In the genomic region with DNA sequence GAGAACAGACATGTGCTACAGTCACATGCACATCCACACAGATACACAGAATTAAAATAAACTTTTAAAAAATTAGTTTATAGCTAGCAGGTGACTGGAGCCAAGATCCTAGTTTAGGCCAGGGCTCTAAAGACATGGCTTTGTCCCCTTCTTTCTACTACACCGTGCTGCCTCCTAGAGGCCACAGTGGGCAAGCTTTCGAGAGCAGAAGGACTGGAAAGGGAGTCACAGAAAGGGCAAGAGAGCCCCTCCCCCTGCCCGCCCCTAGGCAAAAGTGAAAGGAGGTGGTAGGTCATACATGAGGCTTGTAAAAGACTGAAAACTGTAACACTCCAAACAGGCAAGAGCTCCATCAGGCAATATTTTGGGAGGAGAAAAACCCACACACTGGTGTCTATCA, we compare ENCODE assay signal across 16 mouse cellular contexts. TPM values are rescaled to one million over a fixed set of nuclear protein-coding genes. Genes with fewer than 3 reads are reported as not detected.
A peak's percentile ranks its signal among the peaks of the same experiment; 100 is the strongest.
DNase-seq lines count a peak whose midpoint lies in the region; ATAC-seq and TF ChIP-seq lines count a peak whose summit lies in the region.
"Had no signal": no experiment of that assay in that cellular context is flagged by ENCODE, and none has a peak within 500 bp of the region (broad histone marks: within the 10 kb centered on the region; RNA-seq: fewer than 3 reads in every experiment).

No protein-coding gene starts in this region.

- intact Hi-C loops in heart, adult 2 months (cut with DNase I), result no loop called here

- TF ChIP-seq EP300 in heart, adult 2 months (IDR thresholded peaks at IDR 0.05; ENCODE audit: insufficient read depth, low read depth, low read length), result no peak
- TF ChIP-seq EP300 in liver, postnatal 0 days (IDR thresholded peaks at IDR 0.05; ENCODE audit: low read depth), result no peak

- H3K4me1 ChIP-seq in heart, adult 2 months (ENCODE audit: control insufficient read depth, insufficient read depth, low read length), result no peaks in the 10 kb centered on the region
- no peaks in the 10 kb centered on the region for H3K4me1 ChIP-seq in liver, postnatal 0 days (ENCODE audit: insufficient read depth)
- peaks cover 4% of the 10 kb centered on the region; the same call in 1 of the 2 replicates for H3K4me1 ChIP-seq in midbrain, embryonic 11.5 days (ENCODE audit: control insufficient read depth, insufficient read depth, low read length)

- no peak overlapping the region for H3K27ac ChIP-seq in heart, adult 2 months
- H3K27ac ChIP-seq in liver, postnatal 0 days (ENCODE audit: low read depth), result no peak overlapping the region
- no peak overlapping the region for H3K27ac ChIP-seq in midbrain, embryonic 11.5 days (ENCODE audit: low read depth, low read length)
- H3K27ac ChIP-seq: heart, embryonic 10.5 days; limb, embryonic 10.5 days; neural tube, embryonic 13.5 days had no signal

- no peaks in the 10 kb centered on the region for H3K27me3 ChIP-seq in heart, adult 2 months (ENCODE audit: control insufficient read depth, insufficient read depth, low read length)
- H3K27me3 ChIP-seq in liver, postnatal 0 days (ENCODE audit: insufficient read depth, low read length), result no peaks in the 10 kb centered on the region
- no peaks in the 10 kb centered on the region for H3K27me3 ChIP-seq in midbrain, embryonic 11.5 days (ENCODE audit: control insufficient read depth, insufficient read depth, low read length)

- no peak for DNase-seq in heart, adult 2 months
- no peak for DNase-seq in heart, adult 8-10 months (ENCODE audit: low spot score)
- DNase-seq in liver, postnatal 0 days, result no peak
- DNase-seq in liver, result no peak
- DNase-seq in A20 (ENCODE audit: low read depth, low spot score), result peak; percentile 64
- DNase-seq in R1 (ENCODE audit: low read depth, low spot score), result peak; percentile 86
- no peak for DNase-seq in midbrain, embryonic 11.5 days (ENCODE audit: low spot score, missing footprints)
- DNase-seq in gastrocnemius, postnatal 25 days, result no peak
- DNase-seq: cerebellum, adult 18-20 months; retina, postnatal 1 day had no signal

- no peaks in the 10 kb centered on the region for H3K79me2 ChIP-seq in heart, adult 2 months (replicated peaks; ENCODE audit: control insufficient read depth, insufficient read depth, low read length)

- TF ChIP-seq CTCF in heart, adult 2 months (IDR thresholded peaks at IDR 0.05), result peak; percentile 32
- TF ChIP-seq CTCF in liver, postnatal 0 days (IDR thresholded peaks at IDR 0.05; ENCODE audit: low read depth), result peak; percentile 25

- TF ChIP-seq POLR2A in heart, adult 2 months (IDR thresholded peaks at IDR 0.05; ENCODE audit: insufficient read depth, low read depth, low read length), result no peak

- H3K4me2 ChIP-seq in liver, postnatal 0 days (ENCODE audit: low read depth, low read length), result no peak overlapping the region
- H3K4me2 ChIP-seq in midbrain, embryonic 11.5 days, result no peak overlapping the region
- H3K4me2 ChIP-seq: neural tube, embryonic 13.5 days had no signal

- 59% methylated on average over 3 of the region's 3 CpGs for WGBS in heart, adult 2 months
- WGBS in liver, postnatal 0 days (ENCODE audit: insufficient replicate concordance), result 55% methylated on average over 3 of the region's 3 CpGs
- WGBS in midbrain, embryonic 11.5 days, result 70% methylated on average over 3 of the region's 3 CpGs

- H3K36me3 ChIP-seq in heart, adult 2 months (ENCODE audit: control insufficient read depth, insufficient read depth, low read length), result no peaks in the 10 kb centered on the region
- H3K36me3 ChIP-seq in liver, postnatal 0 days (replicated peaks; ENCODE audit: insufficient read depth, low read length), result peaks cover 4% of the 10 kb centered on the region
- no peaks in the 10 kb centered on the region for H3K36me3 ChIP-seq in midbrain, embryonic 11.5 days (ENCODE audit: control insufficient read depth, insufficient read depth, low read length)

- H3K9ac ChIP-seq in heart, adult 2 months (ENCODE audit: low read depth, low read length), result no peak overlapping the region
- no peak overlapping the region for H3K9ac ChIP-seq in liver, postnatal 0 days (replicated peaks)
- H3K9ac ChIP-seq in midbrain, embryonic 11.5 days (ENCODE audit: low read length), result no peak overlapping the region
- H3K9ac ChIP-seq: neural tube, embryonic 13.5 days had no signal

- no peak for ATAC-seq in liver, postnatal 0 days
- no peak for ATAC-seq in midbrain, embryonic 11.5 days (ENCODE audit: low FRiP score)
- ATAC-seq: activated CD4-positive, CD25-positive, alpha-beta regulatory T cell, adult 4 months had no signal

- no peaks in the 10 kb centered on the region for H3K9me3 ChIP-seq in liver, postnatal 0 days (ENCODE audit: low read length)
- H3K9me3 ChIP-seq in midbrain, embryonic 11.5 days (ENCODE audit: control insufficient read depth, low read length), result no peaks in the 10 kb centered on the region
- H3K9me3 ChIP-seq: heart, embryonic 10.5 days; limb, embryonic 10.5 days; neural tube, embryonic 13.5 days had no signal

- H3K4me3 ChIP-seq in heart, adult 2 months, result no peak overlapping the region
- no peak overlapping the region for H3K4me3 ChIP-seq in liver, postnatal 0 days (ENCODE audit: low read depth, low read length)
- no peak overlapping the region for H3K4me3 ChIP-seq in midbrain, embryonic 11.5 days (ENCODE audit: low read depth, low read length)
- H3K4me3 ChIP-seq: heart, embryonic 10.5 days; limb, embryonic 10.5 days; neural tube, embryonic 13.5 days had no signal

RNA-seq across cellular contexts. Expression of gene Gdf7, which starts 13.8 kb away (rescaled TPM):
- total RNA-seq in heart, adult 2 months (2021), result under 1 TPM; 0.41 to 0.84 TPM
- 0.82 and 0.96 TPM in 2 replicates for polyA plus RNA-seq in heart, adult 2 months (2012; rRNA removed)
- under 1 TPM; 0.37 to 0.78 (median 0.38) TPM for total RNA-seq in heart, adult 8-10 months (2022)
- not detected in 2 replicates for polyA plus RNA-seq in liver, postnatal 0 days (2015; fragmentation: Nextera tagmentation; extraction: Ambion mirVana)
- polyA plus RNA-seq in midbrain, embryonic 11.5 days (2014; fragmentation: Nextera tagmentation; extraction: Ambion mirVana), result 0.26 and 0.64 TPM in 2 replicates
- not detected for total RNA-seq in gastrocnemius, postnatal 25 days (2021)
- total RNA-seq: hematopoietic stem cell, adult 5-6 weeks had no signal
- polyA plus RNA-seq: activated CD4-positive, CD25-positive, alpha-beta regulatory T cell, adult 4 months; spleen, adult 2 months had no signal

RNA-seq across cellular contexts. Expression of gene Hs1bp3, which starts 25.3 kb away (rescaled TPM):
- 10 to 100 TPM; 12.7 to 13.8 TPM for total RNA-seq in heart, adult 2 months (2021)
- polyA plus RNA-seq in heart, adult 2 months (2012; rRNA removed), result 17.3 and 20.5 TPM in 2 replicates
- 10 to 100 TPM; 13.9 to 20.3 (median 17.1) TPM for total RNA-seq in heart, adult 8-10 months (2022)
- 3.2 and 3.7 TPM in 2 replicates for polyA plus RNA-seq in liver, postnatal 0 days (2015; fragmentation: Nextera tagmentation; extraction: Ambion mirVana)
- polyA plus RNA-seq in midbrain, embryonic 11.5 days (2014; fragmentation: Nextera tagmentation; extraction: Ambion mirVana), result 7.2 and 7.4 TPM in 2 replicates
- total RNA-seq in gastrocnemius, postnatal 25 days (2021), result 1 to 10 TPM; 5.3 to 6.4 TPM

Comparison
In these comparisons a context has a peak if more than half of its experiments do, and no peak if none do; other contexts are left out.
1. DNase-seq: peak in A20 (single experiment) and R1 (single experiment); none in heart, adult 2 months (0 of 2), heart, adult 8-10 months (single experiment), liver, postnatal 0 days (single experiment), liver (single experiment), midbrain, embryonic 11.5 days (single experiment) and gastrocnemius, postnatal 25 days (single experiment).